Mouse (Mus musculus) lung, embryonic 16.5 days (tissue): ENCODE results near the gene Schip1. TPM values are rescaled to one million over a fixed set of nuclear protein-coding genes. Genes with fewer than 3 reads are reported as not detected.

Experiments
- ATAC-seq: fragments of 200-750 bp; cut with Nextera tagmentation; 2 replicates; pipeline ENCODE4 v1.8.0; 2017; ENCODE audit warnings: low read depth, mild to moderate bottlenecking, moderate library complexity
- H3K27ac ChIP-seq: fragments of 300-500 bp; sonication (generic); 2 replicates; pipeline ENCODE4 v1.5.1; 2014; ENCODE audit warnings: mild to moderate bottlenecking, control low read depth, low read length
- H3K27me3 ChIP-seq: fragments of 300-500 bp; sonication (generic); 2 replicates; pipeline ENCODE4 v1.6.1; 2014; ENCODE audit warnings: low read depth, low read length, mixed read lengths; ENCODE audit not compliant: control insufficient read depth, insufficient read depth
- H3K36me3 ChIP-seq: fragments of 300-500 bp; sonication (generic); 2 replicates; pipeline ENCODE4 v1.6.1; 2014; ENCODE audit warnings: low read length; ENCODE audit not compliant: control insufficient read depth, insufficient read depth
- H3K4me1 ChIP-seq: fragments of 300-500 bp; sonication (generic); replicated peaks from 2 replicates; pipeline ENCODE4 v1.6.1; 2014; ENCODE audit warnings: low read length, mixed read lengths; ENCODE audit not compliant: control insufficient read depth, insufficient read depth
- H3K4me2 ChIP-seq: fragments of 300-500 bp; sonication (generic); 2 replicates; pipeline ENCODE4 v1.6.1; 2014; ENCODE audit warnings: low read depth, low read length, control low read depth
- H3K4me3 ChIP-seq: fragments of 300-500 bp; sonication (generic); 2 replicates; pipeline ENCODE4 v1.5.1; 2014; ENCODE audit warnings: mild to moderate bottlenecking, low read length, control low read depth
- H3K9ac ChIP-seq: fragments of 300-500 bp; sonication (generic); 2 replicates; pipeline ENCODE4 v1.6.1; 2014; ENCODE audit warnings: low read length, control low read depth
- H3K9me3 ChIP-seq: fragments of 300-500 bp; sonication (generic); 2 replicates; pipeline ENCODE4 v1.6.1; 2016; ENCODE audit warnings: low read length; ENCODE audit not compliant: control insufficient read depth
- WGBS: fragments of 180-500 bp; shearing (Covaris S2); extraction: QIAGEN DNeasy Blood & Tissue Kit; methylation state at CpG from one replicate; pipeline ENCODE4 v1.1.7; 2014; 5-methylcytosine and 5-hydroxymethylcytosine counted together
- polyA plus RNA-seq: library from polyadenylated mRNA; unstranded; fragments of >200 nt; fragmentation: Nextera tagmentation; extraction: Ambion mirVana; gene quantifications from 2 replicates; pipeline ENCODE4 v1.2.1, GENCODE M21; 2015

Gene Schip1
- polyA plus RNA-seq, 1 experiment from 2014 or later, result 31.2 TPM

DNA sequence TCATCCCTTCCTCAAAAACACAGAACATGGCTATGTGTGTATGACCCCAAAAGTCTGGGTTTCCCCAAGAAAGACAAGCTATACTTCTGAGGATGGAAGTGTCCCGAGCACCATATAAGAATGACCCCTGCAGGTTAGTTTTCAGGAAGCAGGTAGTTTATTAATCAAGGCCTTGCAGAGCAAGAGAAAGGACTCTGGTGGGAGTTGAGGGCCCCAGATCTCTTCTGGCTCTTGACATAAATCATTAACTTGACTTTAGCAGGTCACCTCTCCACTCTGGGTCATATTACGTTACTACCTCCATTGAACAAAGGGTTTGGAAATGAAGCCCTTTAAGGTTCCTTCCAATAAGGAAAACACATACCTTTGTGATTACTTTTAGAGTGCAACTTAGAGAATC, 610.1 kb downstream of the Schip1 start:
- no peak overlapping the region for H3K9ac ChIP-seq
- H3K4me2 ChIP-seq, result no peak overlapping the region
- WGBS, result 55% methylated on average over 2 of the region's 2 CpGs
- no peaks in the 10 kb centered on the region for H3K9me3 ChIP-seq
- H3K36me3 ChIP-seq, result no peaks in the 10 kb centered on the region
- H3K27me3 ChIP-seq, result no peaks in the 10 kb centered on the region
- H3K4me3 ChIP-seq, result no peak overlapping the region
- peaks cover 12% of the 10 kb centered on the region for H3K4me1 ChIP-seq
- H3K27ac ChIP-seq, result 0 out of 2 replicates have a peak overlapping the region, but pooled peaks have one; percentile 33
- no peak for ATAC-seq

GRCm38 (mm10) chr3:68675216-68675835, 610.7 kb downstream of the Schip1 start:
- 70% methylated on average over 12 of the region's 12 CpGs for WGBS
- Histone ChIP-seq H3K9ac (no peak overlapping the region), H3K4me1 (peaks cover 12% of the 10 kb centered on the region), H3K27me3 (no peaks in the 10 kb centered on the region), H3K36me3 (no peaks in the 10 kb centered on the region), H3K9me3 (no peaks in the 10 kb centered on the region), H3K4me2 (no peak overlapping the region), H3K4me3 (no peak overlapping the region), H3K27ac (no peak overlapping the region)
- no peak for ATAC-seq

Other genes with a start within 250 kb of the Schip1 start
- not detected in 2 replicates for gene Iqcj, start 172.6 kb upstream of the Schip1 start, polyA plus RNA-seq
- gene Iqschfp, start 172.6 kb upstream of the Schip1 start, polyA plus RNA-seq, result not detected in 2 replicates